Mouse (Mus musculus): ENCODE results near the gene Zcchc7.
A peak's percentile ranks its signal among the peaks of the same experiment; 100 is the strongest.

Gene Zcchc7

GRCm38 (mm10) chr4:44959220-44959619 lies 203.5 kb downstream of the Zcchc7 start:
- DNase-seq (ENCODE audit: low read depth, low spot score): no peak

- no peak for DNase-seq (ENCODE audit: low read depth, low spot score)
Measured at GRCm38 (mm10) chr4:44963156-44963555, 207.5 kb downstream of the Zcchc7 start.

DNA sequence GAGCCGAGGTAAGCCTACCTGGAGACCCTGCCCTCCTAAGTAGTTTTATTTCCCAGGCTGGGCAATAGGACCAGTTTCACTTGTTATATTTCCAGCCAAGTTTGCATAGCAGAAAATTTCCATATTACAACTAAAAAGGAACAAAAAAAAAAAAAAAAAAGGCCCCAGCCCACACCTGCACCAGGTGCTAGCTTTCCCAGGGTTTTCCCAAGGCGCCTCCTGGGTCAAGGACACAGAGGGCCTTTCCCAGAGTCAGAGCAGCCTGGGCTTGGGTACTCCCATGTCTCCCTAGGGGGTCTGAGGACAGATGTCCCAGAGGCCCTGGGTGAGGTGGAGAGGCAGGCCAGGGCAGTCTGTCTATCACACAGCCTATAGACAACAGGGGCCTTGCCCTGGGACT lies 209.5 kb downstream of the Zcchc7 start:
- no peak for DNase-seq (ENCODE audit: low read depth, low spot score)

DNA sequence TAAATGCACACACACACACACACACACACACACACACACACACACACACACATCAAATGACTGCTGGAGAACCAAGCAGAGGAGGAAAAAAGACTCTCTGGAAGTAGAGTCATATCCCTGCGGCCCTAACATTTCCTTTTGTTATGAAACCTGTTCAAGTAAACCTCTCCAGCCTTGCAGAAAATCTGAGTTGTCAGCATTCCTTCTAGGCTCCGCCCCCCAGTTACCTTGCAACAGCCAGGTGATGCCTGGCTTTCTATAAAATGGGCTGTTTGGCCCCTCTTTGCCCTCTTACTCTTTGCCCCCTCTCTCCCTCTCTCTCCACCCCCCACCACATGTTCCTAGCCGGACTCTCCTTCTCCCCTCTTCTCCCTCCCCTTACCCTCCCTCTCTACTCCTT lies 210.1 kb downstream of the Zcchc7 start:
- no peak for DNase-seq (ENCODE audit: low read depth, low spot score)

DNA sequence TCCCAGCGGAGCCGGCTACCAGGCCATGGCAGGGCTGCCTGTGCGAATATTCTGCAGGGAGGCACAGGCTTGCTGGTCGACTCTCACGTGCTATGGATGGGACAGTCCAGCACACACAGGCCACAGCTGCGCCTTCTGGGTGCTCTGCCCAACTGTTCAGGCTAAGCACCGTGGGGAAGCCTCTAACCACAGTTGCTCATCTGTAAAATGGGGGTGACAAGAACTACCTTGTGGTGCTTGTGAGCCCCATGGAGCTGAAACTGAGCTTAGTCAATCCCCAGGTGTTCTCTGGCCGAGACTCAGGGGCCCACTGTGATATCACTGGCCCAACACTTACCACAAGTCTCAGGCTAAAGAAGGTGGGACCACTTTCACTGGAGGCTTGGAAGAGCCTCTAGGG lies 211.7 kb downstream of the Zcchc7 start:
- no peak for DNase-seq (ENCODE audit: low read depth, low spot score)

DNA sequence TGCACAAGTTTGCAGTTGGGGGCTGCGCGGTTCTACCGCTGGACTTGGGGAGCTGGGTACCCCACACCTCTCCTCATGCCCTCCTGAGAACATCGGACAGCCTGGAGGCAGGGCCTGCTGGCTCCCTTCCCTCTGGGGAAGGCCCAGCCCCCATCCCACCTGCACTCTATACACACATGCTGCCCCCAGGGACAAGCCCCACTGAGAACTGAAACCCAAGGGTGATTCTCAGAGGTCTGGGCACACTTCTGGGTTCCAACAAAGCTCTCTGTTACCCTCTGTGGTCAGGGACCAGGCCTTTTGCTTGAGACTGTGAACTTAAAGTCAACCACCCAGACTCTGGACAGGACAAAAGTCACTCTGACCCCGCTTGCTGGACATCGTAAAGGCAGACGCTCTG lies 214.4 kb downstream of the Zcchc7 start:
- DNase-seq (ENCODE audit: low read depth, low spot score): no peak

- DNase-seq (ENCODE audit: low read depth, low spot score): peak; percentile 52
Measured at GRCm38 (mm10) chr4:44970612-44971110, 215.0 kb downstream of the Zcchc7 start.

- DNase-seq (ENCODE audit: low read depth, low spot score): peak; percentile 74
Measured at GRCm38 (mm10) chr4:44973450-44973849, 217.8 kb downstream of the Zcchc7 start.

GRCm38 (mm10) chr4:44973871-44974270 lies 218.2 kb downstream of the Zcchc7 start:
- no peak for DNase-seq (ENCODE audit: low read depth, low spot score)

- no peak for DNase-seq (ENCODE audit: low read depth, low spot score)
Measured at GRCm38 (mm10) chr4:44974331-44974730, 218.7 kb downstream of the Zcchc7 start.

GRCm38 (mm10) chr4:44976026-44976615 lies 220.4 kb downstream of the Zcchc7 start:
- DNase-seq (ENCODE audit: low read depth, low spot score): no peak

DNA sequence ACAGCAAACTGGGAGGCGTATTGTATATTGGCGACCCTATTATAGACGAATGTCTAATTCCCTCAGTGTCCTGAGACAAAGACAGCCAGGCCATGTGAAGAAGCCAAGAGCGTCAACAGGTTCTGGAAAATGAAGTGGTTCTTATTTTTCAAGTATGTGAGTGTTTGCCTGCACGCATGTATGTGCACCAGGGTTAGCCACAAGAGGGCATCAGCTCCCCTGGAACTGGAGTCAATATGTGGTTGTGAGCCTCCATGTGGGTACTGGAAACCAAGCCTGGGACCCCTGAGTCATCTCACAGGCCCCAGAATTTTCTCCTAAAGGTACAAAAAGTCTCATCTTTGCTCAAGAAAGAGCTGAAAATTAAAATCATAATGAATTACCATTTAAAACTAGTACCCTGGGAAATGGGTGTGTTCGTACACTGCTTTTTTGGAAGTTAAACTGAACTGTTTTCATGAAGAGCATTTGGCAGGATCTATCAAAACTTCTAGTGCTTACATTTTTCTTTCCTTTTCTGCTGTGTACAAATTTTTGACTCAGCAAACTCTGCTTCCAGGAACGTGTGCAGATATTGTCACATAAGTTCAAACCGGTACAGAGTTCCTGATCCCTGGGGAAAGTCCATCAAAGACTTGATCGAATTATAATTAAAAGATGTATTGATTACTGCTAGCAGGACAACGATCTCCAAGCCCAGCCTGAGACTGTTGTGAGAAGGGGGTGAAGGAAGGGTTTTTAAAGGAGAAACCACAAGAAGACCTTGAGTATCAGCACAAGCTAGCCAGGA lies 221.4 kb downstream of the Zcchc7 start:
- DNase-seq (ENCODE audit: low read depth, low spot score): no peak

GRCm38 (mm10) chr4:44978175-44978574 lies 222.5 kb downstream of the Zcchc7 start:
- no peak for DNase-seq (ENCODE audit: low read depth, low spot score)

GRCm38 (mm10) chr4:44979794-44980338 lies 224.2 kb downstream of the Zcchc7 start:
- DNase-seq (ENCODE audit: low read depth, low spot score): no peak

DNA sequence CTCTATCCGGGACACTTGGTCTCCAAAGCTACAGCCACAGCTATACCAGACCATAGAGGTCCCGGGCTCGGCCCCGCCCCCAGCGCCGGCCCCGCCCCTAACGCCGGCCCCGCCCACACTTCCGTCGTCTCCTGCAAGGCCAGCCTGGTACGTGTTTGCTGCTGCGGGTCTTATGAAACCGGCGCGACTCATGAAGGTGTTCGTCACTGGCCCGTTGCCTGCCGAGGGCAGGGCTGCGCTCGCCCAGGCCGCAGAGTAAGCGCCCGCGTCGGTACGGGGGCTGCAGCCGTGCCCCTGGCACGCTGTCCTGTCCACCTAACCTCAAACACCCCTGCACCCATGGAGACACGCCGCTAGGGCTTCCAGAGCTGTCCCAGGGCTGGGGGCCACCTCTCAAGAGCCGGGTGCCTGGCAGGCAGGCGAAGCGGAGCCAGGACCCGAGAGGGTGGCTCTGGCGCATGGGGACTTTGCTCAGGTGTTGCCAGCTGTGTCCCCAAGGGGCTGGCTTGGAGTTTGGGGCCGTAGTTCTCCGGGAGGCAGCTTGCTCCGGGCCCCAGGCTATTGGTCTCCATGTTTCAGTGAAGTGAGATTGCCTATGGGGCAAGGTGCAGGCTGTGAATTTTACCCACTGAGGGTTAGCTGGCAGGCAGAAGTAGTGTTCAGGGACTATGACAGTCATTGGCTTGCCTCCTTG lies 225.8 kb downstream of the Zcchc7 start, which contains the start of gene Grhpr:
TSS of gene Grhpr (plus strand) at position 116 of the 694 bp plus-strand sequence.
- DNase-seq (ENCODE audit: low read depth, low spot score): peak; percentile 65
